Mouse (Mus musculus): ENCODE data around the gene Zkscan7. TPM values are rescaled to one million over a fixed set of nuclear protein-coding genes. Genes with fewer than 3 reads are reported as not detected.

Zkscan7 gene
- polyA plus RNA-seq, 1 experiment from 2014 or later = 1.1 TPM

DNA sequence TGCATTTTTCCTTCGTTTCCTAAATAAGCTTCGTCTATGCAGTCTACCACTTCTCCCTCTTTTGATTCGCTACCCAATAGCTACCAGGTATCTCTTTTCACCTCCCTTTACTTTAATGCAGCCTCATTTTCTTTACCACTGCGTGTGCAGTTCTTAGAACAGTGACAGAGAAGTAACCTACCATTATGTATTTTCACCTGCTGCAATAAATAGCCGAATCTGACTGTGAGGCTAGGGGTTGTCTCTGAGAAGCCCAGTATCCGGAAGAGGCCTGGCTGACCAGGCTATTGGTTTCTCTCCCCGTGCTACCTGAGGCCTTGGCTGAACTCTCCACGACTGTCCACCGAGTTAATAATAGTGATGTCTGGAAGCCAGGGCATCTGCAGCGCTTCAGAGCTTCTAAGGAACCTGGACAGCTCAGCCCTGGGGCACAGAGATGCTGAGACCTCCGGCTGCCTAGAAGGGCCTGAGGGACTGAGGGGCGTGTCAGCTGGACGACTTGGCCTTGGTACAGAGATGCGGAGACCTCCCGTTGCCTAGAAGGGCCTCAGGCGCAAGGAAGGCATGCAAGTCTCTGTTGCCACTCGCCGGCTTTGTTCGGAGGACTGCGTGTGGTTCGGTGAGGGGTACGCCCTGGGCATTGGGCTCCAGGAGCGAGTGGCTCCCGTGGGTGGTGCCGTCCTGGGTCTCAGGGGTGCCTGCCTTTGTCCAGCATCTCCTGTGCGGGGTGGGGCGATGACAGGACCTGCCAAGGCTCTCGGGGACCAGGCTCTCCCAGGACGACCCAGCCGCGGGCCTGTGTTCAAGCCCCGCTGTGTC, 17.4 kb downstream of the Zkscan7 start:
- Histone ChIP-seq H3K4me2 (ENCODE audit: low read length) (peak overlapping the region; percentile 86), H3K4me1 (ENCODE audit: control insufficient read depth in 2 of 2, insufficient read depth in 2 of 2, low read length in 2 of 2) (no peaks in the 10 kb centered on the region), H3K27me3 (ENCODE audit: control insufficient read depth, insufficient read depth, low read length) (no peaks in the 10 kb centered on the region), H3K9me3 (ENCODE audit: control insufficient read depth, low read length) (no peaks in the 10 kb centered on the region), H3K9ac (ENCODE audit: low read length) (peak overlapping the region; percentile 80), H3K27ac (replicated peaks in 1 of 2; ENCODE audit: control insufficient read depth in 1 of 2, insufficient read depth in 1 of 2, low read depth in 2 of 2, low read length in 2 of 2) (no peak overlapping the region), H3K36me3 (ENCODE audit: control insufficient read depth, insufficient read depth, low read length) (no peaks in the 10 kb centered on the region), H3K4me3 (ENCODE audit: control insufficient read depth in 1 of 2, insufficient read depth in 1 of 2, low read depth in 1 of 2, low read length in 2 of 2) (peak overlapping the region; percentile 67 to 82)
- peak; percentile 85 for ATAC-seq (ENCODE audit: insufficient number of reproducible peaks, insufficient read depth, low FRiP score, low read depth)
- 12% methylated on average over 32 of the region's 32 CpGs for WGBS

- peaks cover 28% of the 10 kb centered on the region for H3K36me3 ChIP-seq (ENCODE audit: control insufficient read depth, insufficient read depth, low read length)
- H3K9ac ChIP-seq (ENCODE audit: low read length) = peak overlapping the region; percentile 88; the same call in 1 of the 2 replicates
- peaks cover 8% of the 10 kb centered on the region; the same call in 1 of the 2 replicates for H3K27me3 ChIP-seq (ENCODE audit: control insufficient read depth, insufficient read depth, low read length)
- H3K4me1 ChIP-seq (ENCODE audit: control insufficient read depth in 2 of 2, insufficient read depth in 2 of 2, low read length in 2 of 2) = peaks cover 0 to 5% of the 10 kb centered on the region in 2 experiments; a peak in 2 of 4 replicates
- H3K4me3 ChIP-seq (ENCODE audit: control insufficient read depth in 1 of 2, insufficient read depth in 1 of 2, low read depth in 1 of 2, low read length in 2 of 2) = peak overlapping the region; percentile 66 to 99
- no peak for ATAC-seq (ENCODE audit: insufficient number of reproducible peaks, insufficient read depth, low FRiP score, low read depth)
- WGBS = 19% methylated on average over 3 of the region's 3 CpGs
- H3K4me2 ChIP-seq (ENCODE audit: low read length) = peak overlapping the region; percentile 73
- no peaks in the 10 kb centered on the region for H3K9me3 ChIP-seq (ENCODE audit: control insufficient read depth, low read length)
- no peak overlapping the region for H3K27ac ChIP-seq (replicated peaks in 1 of 2; ENCODE audit: control insufficient read depth in 1 of 2, insufficient read depth in 1 of 2, low read depth in 2 of 2, low read length in 2 of 2)
These were observed 37.0 kb downstream of the Zkscan7 start for GRCm38 (mm10) chr9:122922436-122922835.

DNA sequence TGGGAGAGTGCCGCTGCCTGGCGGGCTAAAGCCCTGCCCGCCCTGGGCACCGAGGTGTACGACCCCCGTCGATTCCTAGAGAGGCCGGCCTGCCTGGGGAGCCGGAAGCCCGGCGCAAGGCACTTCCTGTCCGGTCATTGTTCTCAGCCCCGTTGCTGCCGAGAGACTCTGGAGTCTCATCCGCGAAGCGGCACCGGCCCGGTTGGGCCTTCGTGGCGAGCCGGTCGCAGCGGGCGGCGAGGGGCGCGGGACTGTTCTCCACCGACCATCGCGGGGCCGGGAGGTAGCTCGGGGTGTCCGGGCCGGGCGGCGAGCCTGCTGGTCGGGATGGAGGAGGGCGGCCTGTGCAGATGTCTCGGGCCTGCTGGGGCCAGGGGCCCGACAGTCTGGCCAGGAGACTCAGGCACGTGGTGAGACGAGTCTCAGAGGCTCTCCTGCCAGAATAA, 37.5 kb downstream of the Zkscan7 start, which contains the start of gene Zfp105:
TSS of gene Zfp105 (plus strand) at position 137 of the 446 bp plus-strand sequence.
- H3K9me3 ChIP-seq (ENCODE audit: control insufficient read depth, low read length) = no peaks in the 10 kb centered on the region
- peak; percentile 86 for ATAC-seq (ENCODE audit: insufficient number of reproducible peaks, insufficient read depth, low FRiP score, low read depth)
- peaks cover 0 to 5% of the 10 kb centered on the region in 2 experiments; a peak in 2 of 4 replicates for H3K4me1 ChIP-seq (ENCODE audit: control insufficient read depth in 2 of 2, insufficient read depth in 2 of 2, low read length in 2 of 2)
- H3K27me3 ChIP-seq (ENCODE audit: control insufficient read depth, insufficient read depth, low read length) = peaks cover 8% of the 10 kb centered on the region; the same call in 1 of the 2 replicates
- peaks cover 33% of the 10 kb centered on the region for H3K36me3 ChIP-seq (ENCODE audit: control insufficient read depth, insufficient read depth, low read length)
- peak within 1 kb of the TSS; percentile 48 to 80 for H3K27ac ChIP-seq (replicated peaks in 1 of 2; ENCODE audit: control insufficient read depth in 1 of 2, insufficient read depth in 1 of 2, low read depth in 2 of 2, low read length in 2 of 2)
- H3K4me2 ChIP-seq (ENCODE audit: low read length) = peak within 1 kb of the TSS; percentile 73
- peak within 1 kb of the TSS; percentile 66 to 99 for H3K4me3 ChIP-seq (ENCODE audit: control insufficient read depth in 1 of 2, insufficient read depth in 1 of 2, low read depth in 1 of 2, low read length in 2 of 2)
- peak within 1 kb of the TSS; percentile 88 for H3K9ac ChIP-seq (ENCODE audit: low read length)
- under 1% methylated on average over 43 of the region's 43 CpGs for WGBS

GRCm38 (mm10) chr9:122928915-122929314, 43.4 kb downstream of the Zkscan7 start:
- peaks cover 0 to under 1% of the 10 kb centered on the region in 2 experiments; a peak in 2 of 4 replicates for H3K4me1 ChIP-seq (ENCODE audit: control insufficient read depth in 2 of 2, insufficient read depth in 2 of 2, low read length in 2 of 2)
- no peak overlapping the region for H3K4me3 ChIP-seq (ENCODE audit: control insufficient read depth in 1 of 2, insufficient read depth in 1 of 2, low read depth in 1 of 2, low read length in 2 of 2)
- peaks cover 72% of the 10 kb centered on the region for H3K36me3 ChIP-seq (ENCODE audit: control insufficient read depth, insufficient read depth, low read length)
- no peak for ATAC-seq (ENCODE audit: insufficient number of reproducible peaks, insufficient read depth, low FRiP score, low read depth)
- H3K4me2 ChIP-seq (ENCODE audit: low read length) = no peak overlapping the region
- peaks cover 10% of the 10 kb centered on the region; the same call in 1 of the 2 replicates for H3K9me3 ChIP-seq (ENCODE audit: control insufficient read depth, low read length)
- no peaks in the 10 kb centered on the region for H3K27me3 ChIP-seq (ENCODE audit: control insufficient read depth, insufficient read depth, low read length)
- WGBS = 72% methylated on average over 3 of the region's 3 CpGs
- H3K27ac ChIP-seq (replicated peaks in 1 of 2; ENCODE audit: control insufficient read depth in 1 of 2, insufficient read depth in 1 of 2, low read depth in 2 of 2, low read length in 2 of 2) = no peak overlapping the region
- no peak overlapping the region for H3K9ac ChIP-seq (ENCODE audit: low read length)

Other genes with a start within 250 kb of the Zkscan7 start
- gene Topaz1, start 138.3 kb upstream of the Zkscan7 start, polyA plus RNA-seq (2014; fragmentation: Nextera tagmentation; extraction: Ambion mirVana) = not detected in 2 replicates
- gene Tcaim, start 80.1 kb upstream of the Zkscan7 start, polyA plus RNA-seq (2014; fragmentation: Nextera tagmentation; extraction: Ambion mirVana) = 6.2 and 6.9 TPM in 2 replicates
- 0.36 TPM in 1 of 2 replicates, not detected in the other for gene Gm35549, start 41.6 kb upstream of the Zkscan7 start, polyA plus RNA-seq (2014; fragmentation: Nextera tagmentation; extraction: Ambion mirVana)
- 34.8 and 36.7 TPM in 2 replicates for gene Zfp445, start 19.7 kb upstream of the Zkscan7 start, polyA plus RNA-seq (2014; fragmentation: Nextera tagmentation; extraction: Ambion mirVana)
- gene Zfp105, start 37.4 kb downstream of the Zkscan7 start, polyA plus RNA-seq (2014; fragmentation: Nextera tagmentation; extraction: Ambion mirVana) = 10.8 and 11.5 TPM in 2 replicates
- 28.0 and 30.0 TPM in 2 replicates for gene 1110059G10Rik, start 65.3 kb downstream of the Zkscan7 start, polyA plus RNA-seq (2014; fragmentation: Nextera tagmentation; extraction: Ambion mirVana)
- 22.2 and 26.2 TPM in 2 replicates for gene Kif15, start 65.4 kb downstream of the Zkscan7 start, polyA plus RNA-seq (2014; fragmentation: Nextera tagmentation; extraction: Ambion mirVana)
- 23.0 and 23.5 TPM in 2 replicates for gene Tmem42, start 135.6 kb downstream of the Zkscan7 start, polyA plus RNA-seq (2014; fragmentation: Nextera tagmentation; extraction: Ambion mirVana)
- gene Tgm4, start 149.0 kb downstream of the Zkscan7 start, polyA plus RNA-seq (2014; fragmentation: Nextera tagmentation; extraction: Ambion mirVana) = 0.35 and 0.49 TPM in 2 replicates
- 36.5 and 36.9 TPM in 2 replicates for gene Zdhhc3, start 227.5 kb downstream of the Zkscan7 start, polyA plus RNA-seq (2014; fragmentation: Nextera tagmentation; extraction: Ambion mirVana)
- 68.0 and 72.9 TPM in 2 replicates for gene Exosc7, start 227.5 kb downstream of the Zkscan7 start, polyA plus RNA-seq (2014; fragmentation: Nextera tagmentation; extraction: Ambion mirVana)

All from heart, embryonic 14.5 days (tissue).